Mouse (Mus musculus) stomach, embryonic 16.5 days (tissue): ENCODE results near the gene Actr1a. TPM values are rescaled to one million over a fixed set of nuclear protein-coding genes. Genes with fewer than 3 reads are reported as not detected.
A peak's percentile ranks its signal among the peaks of the same experiment; 100 is the strongest.

Experiments
- ATAC-seq: fragments of 200-750 bp; cut with Nextera tagmentation; 2 replicates; pipeline ENCODE4 v1.8.0; 2017; ENCODE audit warnings: moderate number of reproducible peaks, moderate TSS enrichment; ENCODE audit not compliant: insufficient read depth, low FRiP score
- H3K27ac ChIP-seq: fragments of 300-500 bp; sonication (generic); 2 replicates; pipeline ENCODE4 v1.5.1; 2014; ENCODE audit warnings: low read length
- H3K27me3 ChIP-seq: fragments of 300-500 bp; sonication (generic); 2 replicates; pipeline ENCODE4 v1.6.1; 2014; ENCODE audit warnings: low read length, control low read depth, mixed read lengths; ENCODE audit not compliant: control insufficient read depth, insufficient read depth
- H3K36me3 ChIP-seq: fragments of 300-500 bp; sonication (generic); 2 replicates; pipeline ENCODE4 v1.6.1; 2014; ENCODE audit warnings: low read length; ENCODE audit not compliant: control insufficient read depth, insufficient read depth
- H3K4me1 ChIP-seq: fragments of 300-500 bp; sonication (generic); 2 replicates; pipeline ENCODE4 v1.6.1; 2014; ENCODE audit warnings: low read length, control low read depth, mixed read lengths; ENCODE audit not compliant: control insufficient read depth, insufficient read depth
- H3K4me2 ChIP-seq: fragments of 300-500 bp; sonication (generic); 2 replicates; pipeline ENCODE4 v1.6.1; 2014; ENCODE audit warnings: low read depth, low read length, mixed read lengths
- H3K4me3 ChIP-seq: fragments of 300-500 bp; sonication (generic); replicated peaks from 2 replicates; pipeline ENCODE4 v1.5.1; 2014; ENCODE audit warnings: mild to moderate bottlenecking, low read length
- H3K9ac ChIP-seq: fragments of 300-500 bp; sonication (generic); 2 replicates; pipeline ENCODE4 v1.6.1; 2014; ENCODE audit warnings: low read length
- H3K9me3 ChIP-seq: fragments of 300-500 bp; sonication (generic); replicated peaks from 2 replicates; pipeline ENCODE4 v1.6.1; 2016; ENCODE audit warnings: low read length, control low read depth; ENCODE audit not compliant: control insufficient read depth
- WGBS: fragments of 180-500 bp; shearing (Covaris S2); extraction: QIAGEN DNeasy Blood & Tissue Kit; methylation state at CpG from one replicate; pipeline ENCODE4 v1.1.7; 2014; 5-methylcytosine and 5-hydroxymethylcytosine counted together
- polyA plus RNA-seq: library from polyadenylated mRNA; unstranded; fragments of >200 nt; fragmentation: Nextera tagmentation; extraction: Ambion mirVana; gene quantifications from 2 replicates; pipeline ENCODE4 v1.2.1, GENCODE M21; 2015

The Actr1a gene
- polyA plus RNA-seq, 1 experiment from 2014 or later = 135 TPM

DNA sequence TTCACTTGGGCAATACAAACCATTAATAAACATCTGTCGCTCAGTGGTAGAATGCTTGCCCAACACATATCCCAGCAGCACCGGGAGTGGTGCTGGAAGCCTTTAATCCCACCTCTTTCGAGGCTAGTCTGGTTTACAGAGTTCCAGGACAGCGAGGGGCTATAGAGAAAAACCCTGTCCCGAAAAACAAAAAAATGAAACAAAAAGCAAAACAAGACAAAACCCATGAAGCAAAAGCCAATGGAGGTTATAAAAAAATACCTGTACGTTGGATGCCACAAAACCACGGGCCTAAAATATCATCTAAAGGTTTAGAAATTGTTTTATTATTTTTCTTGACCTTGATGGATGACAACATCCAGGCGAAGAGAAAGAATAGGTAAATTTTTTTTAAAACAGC is 561 bp upstream of the Actr1a start:
- Histone ChIP-seq H3K36me3 (0 out of 2 replicates have a peak, but pooled peaks cover under 1% of the 10 kb centered on the region), H3K9ac (peak overlapping the region; percentile 4; the same call in 1 of the 2 replicates), H3K4me3 (peak overlapping the region; percentile 79), H3K4me1 (peaks cover 30% of the 10 kb centered on the region), H3K27me3 (no peaks in the 10 kb centered on the region), H3K27ac (no peak overlapping the region), H3K9me3 (no peaks in the 10 kb centered on the region), H3K4me2 (peak overlapping the region; percentile 48)
- 10% methylated on average over 8 of the region's 8 CpGs for WGBS
- ATAC-seq = no peak

DNA sequence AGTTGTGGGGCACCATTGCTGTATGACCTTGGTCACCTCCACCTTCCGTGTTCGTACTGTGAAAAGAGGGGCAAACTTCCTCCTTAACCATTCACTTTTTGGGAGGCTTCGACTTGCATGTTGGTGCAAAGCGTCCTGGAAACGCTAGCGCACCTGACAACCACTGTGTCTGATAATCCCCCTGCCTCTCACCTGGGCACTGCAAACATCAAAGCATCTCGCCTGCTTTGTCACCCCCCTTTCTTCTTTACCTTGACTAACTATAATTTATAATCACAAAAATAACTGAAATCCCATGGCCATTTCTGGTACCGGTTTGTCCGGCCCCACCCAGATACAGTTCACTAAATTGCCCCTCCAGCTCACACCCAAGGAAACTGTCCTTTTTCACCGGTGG is 838 bp downstream of the Actr1a start:
- no peaks in the 10 kb centered on the region for H3K9me3 ChIP-seq
- H3K4me3 ChIP-seq = peak overlapping the region; percentile 79
- peak overlapping the region; percentile 78 for H3K4me2 ChIP-seq
- 3% methylated on average over 10 of the region's 10 CpGs for WGBS
- no peaks in the 10 kb centered on the region for H3K27me3 ChIP-seq
- peaks cover 34% of the 10 kb centered on the region for H3K4me1 ChIP-seq
- peak overlapping the region; percentile 61 for H3K9ac ChIP-seq
- H3K36me3 ChIP-seq = no peaks in the 10 kb centered on the region
- ATAC-seq = no peak
- peak overlapping the region; percentile 51; the same call in 1 of the 2 replicates for H3K27ac ChIP-seq

DNA sequence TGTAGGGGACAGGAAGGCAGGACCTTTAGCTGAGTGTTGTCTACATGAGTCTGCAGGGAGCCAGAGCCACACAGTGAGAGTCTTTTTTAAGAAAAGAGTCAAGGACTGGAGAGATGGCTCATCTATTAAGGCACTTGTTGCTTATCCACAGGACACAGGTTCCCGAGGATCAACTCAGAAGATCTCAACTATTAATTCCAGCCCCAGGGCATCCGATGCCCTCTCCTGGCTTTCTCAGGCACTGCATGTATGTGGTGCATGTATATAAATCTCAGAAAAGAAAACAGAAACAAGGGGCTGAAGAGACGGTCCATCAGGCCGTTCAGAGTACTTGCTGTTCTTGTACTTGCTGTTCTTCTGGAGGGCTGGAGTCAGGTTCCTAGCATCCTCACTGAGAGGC is 3.5 kb downstream of the Actr1a start:
- peaks cover 20% of the 10 kb centered on the region for H3K4me1 ChIP-seq
- H3K27me3 ChIP-seq = no peaks in the 10 kb centered on the region
- no peaks in the 10 kb centered on the region for H3K9me3 ChIP-seq
- 37% methylated on average over 4 of the region's 4 CpGs for WGBS
- no peaks in the 10 kb centered on the region for H3K36me3 ChIP-seq
- ATAC-seq = no peak
- H3K4me2 ChIP-seq = no peak overlapping the region
- no peak overlapping the region for H3K4me3 ChIP-seq
- H3K27ac ChIP-seq = no peak overlapping the region
- no peak overlapping the region for H3K9ac ChIP-seq

DNA sequence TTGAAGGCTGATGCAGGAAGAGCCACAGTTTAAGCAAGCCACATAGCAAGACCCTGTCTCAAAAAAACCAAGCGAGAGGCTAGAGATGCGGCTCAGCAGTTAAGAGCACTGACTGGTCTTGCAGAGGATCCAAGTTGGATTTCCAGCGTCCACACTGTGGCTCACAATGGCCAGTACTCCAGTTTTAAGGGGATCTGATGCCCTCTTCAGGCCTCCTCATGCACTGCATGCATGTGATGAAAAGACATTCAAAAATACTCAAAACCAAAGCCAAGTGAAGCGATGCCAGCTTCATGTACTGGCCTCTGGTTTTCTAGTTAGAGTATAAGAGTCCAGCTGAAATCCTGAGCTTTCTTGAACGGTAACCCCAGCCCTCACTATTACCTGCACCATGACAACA is 5.7 kb downstream of the Actr1a start:
- WGBS = 84% methylated on average over 5 of the region's 5 CpGs
- H3K9me3 ChIP-seq = no peaks in the 10 kb centered on the region
- peaks cover 16% of the 10 kb centered on the region for H3K4me1 ChIP-seq
- no peak overlapping the region for H3K9ac ChIP-seq
- no peak overlapping the region for H3K4me2 ChIP-seq
- H3K27me3 ChIP-seq = no peaks in the 10 kb centered on the region
- 0 out of 2 replicates have a peak overlapping the region, but pooled peaks have one; percentile 0 for H3K27ac ChIP-seq
- no peaks in the 10 kb centered on the region for H3K36me3 ChIP-seq
- no peak overlapping the region for H3K4me3 ChIP-seq
- ATAC-seq = no peak

DNA sequence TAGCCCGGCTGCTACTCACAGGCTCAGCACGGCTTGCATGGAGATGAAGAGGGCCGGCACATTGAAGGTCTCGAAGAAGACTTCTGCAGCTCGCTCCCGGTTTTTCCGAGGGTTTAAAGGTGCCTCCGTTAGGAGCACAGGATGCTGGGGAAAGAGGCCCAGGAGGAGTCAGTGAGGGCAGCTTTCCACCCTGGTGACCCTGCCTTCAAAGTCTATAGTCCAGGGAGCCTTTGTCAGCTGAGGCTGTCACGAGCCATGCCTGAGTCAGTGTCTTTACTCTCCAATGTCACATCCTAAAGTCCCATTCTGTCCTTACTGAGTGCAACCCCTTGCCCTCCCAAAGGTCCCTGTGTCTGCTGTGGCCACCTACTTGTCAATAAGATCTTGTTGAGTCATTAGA is 13.3 kb downstream of the Actr1a start:
- no peak overlapping the region for H3K4me3 ChIP-seq
- no peak overlapping the region for H3K9ac ChIP-seq
- H3K4me2 ChIP-seq = no peak overlapping the region
- no peak overlapping the region for H3K27ac ChIP-seq
- no peaks in the 10 kb centered on the region for H3K4me1 ChIP-seq
- H3K9me3 ChIP-seq = no peaks in the 10 kb centered on the region
- no peak for ATAC-seq
- H3K36me3 ChIP-seq = peaks cover 37% of the 10 kb centered on the region
- no peaks in the 10 kb centered on the region for H3K27me3 ChIP-seq
- 91% methylated on average over 9 of the region's 9 CpGs for WGBS

DNA sequence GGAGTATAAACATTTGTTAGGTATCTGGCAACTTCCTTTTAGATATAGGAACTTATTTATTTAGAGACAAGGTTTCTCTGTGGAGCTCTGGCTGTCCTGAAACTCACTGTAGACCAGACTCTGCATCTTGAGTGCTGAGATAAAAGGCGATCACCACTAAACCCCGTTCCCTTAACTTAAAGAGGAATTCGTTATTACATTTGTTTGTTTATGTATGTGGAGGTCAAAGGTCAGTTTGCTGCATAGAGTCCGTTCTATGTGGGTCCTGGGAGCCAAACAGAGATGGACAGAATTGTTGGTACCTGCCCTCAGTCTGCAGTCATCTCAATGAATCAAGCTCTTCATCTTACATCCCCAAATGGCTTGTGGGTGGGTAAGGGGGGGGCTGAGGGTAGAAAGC is 19.7 kb downstream of the Actr1a start:
- H3K9ac ChIP-seq = no peak overlapping the region
- no peak overlapping the region for H3K27ac ChIP-seq
- no peak for ATAC-seq
- WGBS = 27% methylated on average over 4 of the region's 4 CpGs
- H3K27me3 ChIP-seq = no peaks in the 10 kb centered on the region
- H3K9me3 ChIP-seq = no peaks in the 10 kb centered on the region
- H3K4me1 ChIP-seq = no peaks in the 10 kb centered on the region
- H3K4me3 ChIP-seq = no peak overlapping the region
- H3K36me3 ChIP-seq = peaks cover 25% of the 10 kb centered on the region
- no peak overlapping the region for H3K4me2 ChIP-seq

DNA sequence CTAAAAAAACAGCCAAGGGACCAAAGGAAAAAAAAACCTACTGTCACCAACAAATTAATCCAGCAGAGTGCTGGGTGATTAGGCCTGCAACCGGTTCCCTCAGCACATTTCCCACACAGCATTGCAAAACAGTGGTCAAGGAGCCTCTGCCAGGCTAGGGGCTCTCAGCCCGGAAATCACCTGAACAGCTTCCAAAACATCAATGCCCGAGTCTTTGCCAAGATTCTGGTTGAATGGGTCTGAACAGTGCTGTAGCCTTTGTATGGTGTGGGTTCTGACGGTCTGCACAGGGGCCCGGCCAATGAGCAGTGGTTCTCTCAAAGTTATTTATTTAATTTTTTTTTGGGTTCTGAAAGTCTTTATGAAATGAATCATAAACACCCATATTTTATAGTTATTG is 20.1 kb downstream of the Actr1a start:
- ATAC-seq = no peak
- WGBS = 62% methylated on average over 5 of the region's 5 CpGs
- no peaks in the 10 kb centered on the region for H3K27me3 ChIP-seq

DNA sequence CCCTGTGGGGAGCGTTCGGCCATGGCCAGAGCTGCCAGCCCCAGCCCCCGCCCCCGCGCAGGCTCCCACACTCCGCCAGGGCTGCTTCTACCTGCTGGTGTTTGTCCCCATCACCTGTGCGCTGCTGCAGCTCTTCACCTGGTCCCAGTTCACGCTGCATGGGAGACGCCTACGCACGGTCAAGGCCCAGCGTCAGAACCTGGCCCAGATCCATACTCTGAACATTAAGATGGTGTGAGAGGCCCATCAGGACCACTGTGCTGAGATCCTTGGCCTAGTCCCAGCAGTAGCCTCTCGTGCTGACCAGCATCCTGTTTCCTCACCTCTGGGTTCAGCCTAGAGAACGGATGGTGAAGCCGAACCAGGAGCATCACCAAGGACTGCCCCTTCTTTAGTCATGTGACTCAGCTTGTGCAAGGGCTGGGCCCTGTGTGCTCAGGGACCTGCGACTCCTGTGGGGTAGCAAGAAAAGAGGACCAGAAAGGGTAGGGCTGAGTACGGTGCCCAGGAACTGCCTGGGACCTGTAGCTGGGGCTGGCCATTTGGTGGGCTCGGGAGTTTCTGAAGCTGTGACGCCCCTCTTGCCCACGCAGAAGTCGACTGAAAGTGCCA is 21.0 kb downstream of the Actr1a start:
- 50% methylated on average over 21 of the region's 21 CpGs for WGBS
- Histone ChIP-seq H3K4me2 (no peak overlapping the region), H3K4me1 (no peaks in the 10 kb centered on the region), H3K36me3 (peaks cover 17% of the 10 kb centered on the region), H3K9ac (no peak overlapping the region), H3K4me3 (no peak overlapping the region), H3K27me3 (no peaks in the 10 kb centered on the region), H3K9me3 (no peaks in the 10 kb centered on the region), H3K27ac (no peak overlapping the region)
- ATAC-seq = 0 out of 2 replicates have a peak, but pooled peaks have one; percentile 2

More for the DNA sequence above, 20.1 kb downstream of the Actr1a start:
- no peak overlapping the region for H3K4me2 ChIP-seq
- peaks cover 25% of the 10 kb centered on the region for H3K36me3 ChIP-seq
- H3K9me3 ChIP-seq = no peaks in the 10 kb centered on the region
- H3K9ac ChIP-seq = no peak overlapping the region
- no peak overlapping the region for H3K27ac ChIP-seq
- H3K4me3 ChIP-seq = no peak overlapping the region
- H3K4me1 ChIP-seq = no peaks in the 10 kb centered on the region

DNA sequence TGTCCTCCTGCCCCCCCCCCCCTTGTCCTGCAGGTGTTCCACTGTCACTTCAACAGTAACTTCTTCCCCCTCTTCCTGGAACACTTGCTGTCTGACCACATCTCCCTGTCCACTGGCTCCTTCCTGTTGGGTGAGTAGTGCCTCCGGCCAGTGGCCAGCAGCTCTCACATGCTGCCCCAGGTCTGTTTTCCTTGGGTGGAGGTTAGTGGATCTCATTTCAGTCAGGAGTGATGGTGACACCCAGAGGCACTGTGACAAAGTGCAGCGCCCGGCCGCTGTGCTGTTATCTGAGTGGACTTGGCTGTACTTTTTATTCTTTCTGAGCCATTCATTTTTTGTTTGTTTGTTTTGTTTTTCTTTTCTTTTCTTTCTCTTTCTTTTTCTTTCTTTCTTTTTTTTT is 26.3 kb downstream of the Actr1a start:
- no peaks in the 10 kb centered on the region for H3K27me3 ChIP-seq
- no peaks in the 10 kb centered on the region for H3K36me3 ChIP-seq
- H3K27ac ChIP-seq = no peak overlapping the region
- no peaks in the 10 kb centered on the region for H3K9me3 ChIP-seq
- 17% methylated on average over 4 of the region's 4 CpGs for WGBS
- no peak overlapping the region for H3K4me2 ChIP-seq
- no peak overlapping the region for H3K9ac ChIP-seq
- H3K4me1 ChIP-seq = no peaks in the 10 kb centered on the region
- peak; percentile 80; the same call in 1 of the 2 replicates for ATAC-seq
- no peak overlapping the region for H3K4me3 ChIP-seq
